Mouse (Mus musculus): ENCODE measurements around the gene Pirt.

Pirt gene

GRCm38 (mm10) chr11:66946922-66947321 lies 35.1 kb downstream of the Pirt start:
- no peak for DNase-seq

DNA sequence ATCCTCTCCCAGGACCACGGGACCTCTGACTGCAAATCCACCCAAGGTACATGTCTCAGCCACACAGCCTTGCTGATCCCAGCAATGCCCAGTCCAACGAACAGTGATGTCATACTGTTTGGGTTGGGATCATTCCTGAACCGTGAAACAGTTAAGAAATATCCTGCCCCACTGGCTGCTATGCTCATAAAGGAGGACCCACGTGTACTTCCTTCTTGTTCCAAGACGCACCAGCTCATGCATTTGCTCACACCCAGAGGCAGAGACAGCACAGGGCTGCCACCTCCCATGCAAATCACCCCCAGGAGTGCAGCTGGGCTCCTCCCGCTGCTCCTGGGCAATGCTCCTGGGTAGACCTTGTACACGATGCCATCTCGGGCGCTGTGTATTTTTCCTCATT lies 44.5 kb downstream of the Pirt start, which contains the start of gene Tmem238l:
Gene Tmem238l, plus strand, starts transcription at position 336 of the 400 bp plus-strand sequence.
- DNase-seq, result no peak

DNA sequence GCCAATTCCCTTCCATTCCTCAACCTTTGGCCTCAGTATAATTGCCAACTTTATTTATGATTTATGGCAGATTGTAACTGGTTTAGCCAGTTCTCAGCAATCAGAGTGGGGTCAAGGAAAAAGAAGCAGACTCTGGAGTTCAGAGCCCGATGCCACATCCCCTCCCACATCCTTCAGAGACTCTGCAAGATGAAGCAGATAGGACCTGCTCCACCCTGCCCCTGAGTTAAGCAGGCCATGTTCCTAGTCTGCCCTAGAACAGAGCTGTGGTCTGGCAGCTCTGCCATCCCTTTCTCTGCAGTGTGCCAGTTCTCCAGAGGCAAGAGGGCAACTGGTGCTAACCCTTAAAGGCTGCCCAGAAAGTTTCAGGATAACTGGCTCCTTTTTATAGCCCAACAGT lies 49.0 kb downstream of the Pirt start:
- DNase-seq, result no peak

- DNase-seq, result no peak
These were observed 49.8 kb downstream of the Pirt start for GRCm38 (mm10) chr11:66961447-66962176.

GRCm38 (mm10) chr11:66963462-66963861 lies 51.7 kb downstream of the Pirt start:
- DNase-seq, result no peak

DNA sequence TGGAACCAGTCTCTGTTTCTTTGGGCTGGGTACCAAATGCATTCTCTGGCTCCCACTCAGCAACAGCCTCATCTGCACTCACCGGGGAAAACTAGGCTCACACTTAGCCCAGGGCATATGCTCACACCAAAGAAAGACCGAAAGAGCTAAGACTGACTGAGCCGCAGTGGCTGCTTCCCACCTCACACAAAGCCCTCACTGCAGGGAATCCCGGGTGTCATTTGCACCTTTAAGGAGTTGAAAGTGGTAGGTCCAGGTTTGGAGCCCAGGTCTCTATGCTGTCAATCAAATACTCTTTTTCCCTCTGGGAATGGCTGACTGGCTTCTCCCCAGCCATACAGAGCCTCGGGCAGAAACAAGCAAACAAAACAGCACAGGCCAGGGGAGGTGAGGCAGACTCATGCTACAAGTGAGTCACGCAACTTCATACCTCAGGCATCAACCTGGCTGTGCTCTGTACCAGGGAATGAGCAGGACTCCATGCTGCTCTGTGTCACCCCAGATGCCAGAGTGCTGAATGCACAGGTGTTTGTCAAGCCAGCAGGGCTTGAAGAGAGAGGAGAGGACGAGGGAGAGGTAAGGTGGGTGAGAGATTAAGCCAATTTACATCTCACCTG lies 54.8 kb downstream of the Pirt start:
- DNase-seq, result no peak

GRCm38 (mm10) chr11:66968575-66968974 lies 56.8 kb downstream of the Pirt start:
- DNase-seq, result no peak

DNA sequence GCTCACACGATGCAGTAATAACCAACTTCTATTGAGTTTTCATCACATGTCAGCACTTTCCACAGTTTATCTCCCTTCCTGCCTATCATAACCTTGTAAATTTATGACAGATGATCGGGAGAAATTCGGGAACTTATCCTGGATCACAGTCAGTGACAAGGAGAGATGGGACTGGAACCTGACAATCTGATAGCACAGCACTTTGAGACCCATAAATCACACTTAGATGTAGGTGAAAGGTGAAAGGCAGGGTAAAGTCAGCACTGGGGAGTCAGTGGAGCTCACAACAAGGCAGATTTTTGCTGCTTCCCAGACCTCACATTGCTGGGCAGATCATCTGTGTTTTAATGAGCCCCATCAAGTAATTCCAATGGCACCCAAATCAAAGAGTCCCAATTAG lies 61.7 kb downstream of the Pirt start:
- DNase-seq, result no peak

DNA sequence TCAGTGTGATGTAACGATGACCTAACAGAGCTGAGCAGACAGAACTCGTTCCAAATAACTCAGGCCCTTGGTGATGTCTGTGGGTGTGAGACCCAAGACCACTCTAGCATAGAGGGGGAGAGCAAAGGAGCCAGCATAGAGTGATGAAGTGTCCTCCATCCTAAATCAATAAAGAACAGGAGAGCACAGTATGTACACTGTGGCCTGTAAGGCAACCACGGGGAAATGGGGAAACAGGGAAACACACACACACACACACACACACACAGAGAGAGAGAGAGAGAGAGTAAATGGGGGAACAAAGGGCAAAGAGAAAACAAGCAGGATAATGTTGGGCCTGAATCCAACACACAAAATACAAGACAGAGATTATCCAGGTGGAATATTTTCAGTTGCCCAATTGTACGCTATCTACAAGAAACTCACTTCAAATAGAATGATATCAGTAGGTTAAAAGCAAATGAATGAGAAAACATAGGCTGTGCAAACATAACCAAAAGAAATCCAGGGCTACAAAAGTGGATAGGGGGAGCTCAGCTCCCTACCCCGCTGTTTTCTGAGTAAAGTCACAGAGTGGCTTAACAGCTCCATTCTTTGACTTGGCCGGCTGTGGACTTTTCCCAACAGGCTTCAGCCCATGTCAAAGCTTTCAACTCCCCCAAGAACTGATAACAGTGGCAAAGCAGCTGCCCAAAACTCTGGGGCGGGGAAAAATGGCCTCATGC lies 64.0 kb downstream of the Pirt start:
- no peak for DNase-seq
